Mouse (Mus musculus) heart, postnatal 0 days (tissue): ENCODE measurements around the gene Slc35e3.

Source experiments
- CTCF ChIP-seq: IDR thresholded peaks from 2 replicates; pipeline ENCODE4 v1.5.1; 2016; ENCODE audit warnings: antibody characterized with exemption, control low read depth, low read depth
- EP300 ChIP-seq: IDR thresholded peaks from 2 replicates; pipeline ENCODE4 v1.6.1; 2016; ENCODE audit warnings: antibody characterized with exemption, low read depth

GRCm38 (mm10) chr10:117765116-117765894 is 19.1 kb upstream of the Slc35e3 start:
- TF ChIP-seq EP300: no peak
- TF ChIP-seq CTCF: no peak
